8 mouse cellular contexts compared by ENCODE assay signal in genomic region chr10:93275212-93276136, GRCm38 (mm10). TPM values are rescaled to one million over a fixed set of nuclear protein-coding genes. Genes with fewer than 3 reads are reported as not detected.
DNase-seq lines count a peak whose midpoint lies in the region; ATAC-seq and TF ChIP-seq lines count a peak whose summit lies in the region.

No protein-coding gene starts in this region.

- H3K9me3 ChIP-seq in E14TG2a.4 (ENCODE audit: low read length), result no peaks in the 10 kb centered on the region
- H3K9me3 ChIP-seq in forebrain, embryonic 14.5 days (replicated peaks; ENCODE audit: control insufficient read depth, low read length), result no peaks in the 10 kb centered on the region
- no peaks in the 10 kb centered on the region for H3K9me3 ChIP-seq in midbrain, embryonic 16.5 days (replicated peaks; ENCODE audit: control insufficient read depth, low read length, poor library complexity, severe bottlenecking)

- no peak for TF ChIP-seq CTCF in E14TG2a.4 (conservative IDR thresholded peaks at IDR 0.05; ENCODE audit: low read length)

- H3K9ac ChIP-seq in forebrain, embryonic 14.5 days (ENCODE audit: low read length), result peak overlapping the region; percentile 52
- peak overlapping the region; percentile 18 for H3K9ac ChIP-seq in midbrain, embryonic 16.5 days (ENCODE audit: low read depth, low read length)

- DNase-seq in brain, adult 2 months (ENCODE audit: low read depth, low spot score), result peak; percentile 99
- peak; percentile 94 for DNase-seq in forebrain, embryonic 14.5 days (ENCODE audit: low spot score)
- DNase-seq in layer of hippocampus, adult 8-10 months (ENCODE audit: low spot score in 2 of 2), result peak; percentile 91 to 92
- DNase-seq in urinary bladder, postnatal 25 days (ENCODE audit: low spot score), result no peak
- no peak for DNase-seq in spleen, postnatal 14 days (ENCODE audit: low spot score in 2 of 2)
- no peak for DNase-seq in T-cell, adult 2 months (ENCODE audit: low spot score)

- peaks cover 73% of the 10 kb centered on the region for H3K4me1 ChIP-seq in E14TG2a.4 (replicated peaks; ENCODE audit: low read depth, low read length)
- H3K4me1 ChIP-seq in forebrain, embryonic 14.5 days (ENCODE audit: control insufficient read depth, insufficient read depth, low read length), result peaks cover 32% of the 10 kb centered on the region
- H3K4me1 ChIP-seq in midbrain, embryonic 16.5 days (ENCODE audit: control insufficient read depth, insufficient read depth, low read length), result peaks cover 31% of the 10 kb centered on the region

- 14% methylated on average over 25 of the region's 25 CpGs for WGBS in forebrain, embryonic 14.5 days
- 20% methylated on average over 25 of the region's 25 CpGs for WGBS in midbrain, embryonic 16.5 days

- peak; percentile 89 for ATAC-seq in forebrain, embryonic 14.5 days
- peak; percentile 90 for ATAC-seq in midbrain, embryonic 16.5 days

- peak overlapping the region; percentile 51 for H3K4me2 ChIP-seq in forebrain, embryonic 14.5 days (ENCODE audit: low read length)
- H3K4me2 ChIP-seq in midbrain, embryonic 16.5 days (ENCODE audit: low read length), result peak overlapping the region; percentile 63

- peak overlapping the region; percentile 91 for H3K27ac ChIP-seq in forebrain, embryonic 14.5 days (ENCODE audit: low read depth, low read length)
- peak overlapping the region; percentile 71 for H3K27ac ChIP-seq in midbrain, embryonic 16.5 days (ENCODE audit: low read length)

- no peaks in the 10 kb centered on the region for H3K27me3 ChIP-seq in E14TG2a.4 (ENCODE audit: insufficient read depth, low read length)
- H3K27me3 ChIP-seq in forebrain, embryonic 14.5 days (replicated peaks; ENCODE audit: control insufficient read depth, insufficient read depth, low read length), result no peaks in the 10 kb centered on the region
- no peaks in the 10 kb centered on the region for H3K27me3 ChIP-seq in midbrain, embryonic 16.5 days (ENCODE audit: control insufficient read depth, insufficient read depth, low read depth, low read length)

- peak overlapping the region; percentile 63 for H3K4me3 ChIP-seq in E14TG2a.4 (replicated peaks; ENCODE audit: low read length)
- peak overlapping the region; percentile 22 for H3K4me3 ChIP-seq in forebrain, embryonic 14.5 days (ENCODE audit: low read depth, low read length)
- H3K4me3 ChIP-seq in midbrain, embryonic 16.5 days (ENCODE audit: low read depth, low read length), result peak overlapping the region; percentile 42

- H3K36me3 ChIP-seq in E14TG2a.4 (ENCODE audit: insufficient read depth, low read length), result no peaks in the 10 kb centered on the region
- H3K36me3 ChIP-seq in forebrain, embryonic 14.5 days (ENCODE audit: control insufficient read depth, insufficient read depth, low read length), result no peaks in the 10 kb centered on the region
- H3K36me3 ChIP-seq in midbrain, embryonic 16.5 days (ENCODE audit: control insufficient read depth, insufficient read depth, low read length), result no peaks in the 10 kb centered on the region

RNA-seq across cellular contexts. Expression of gene Elk3, which starts 35.5 kb away (rescaled TPM):
- 7.0 and 11.0 TPM in 2 replicates for polyA plus RNA-seq in forebrain, embryonic 14.5 days (2014; fragmentation: Nextera tagmentation; extraction: Ambion mirVana)
- 10 to 100 TPM in 2 of 4 experiments, 1 to 10 TPM in 2; 7.5 to 18.4 (median 12.0) TPM for total RNA-seq in layer of hippocampus, adult 8-10 months (2022)
- polyA plus RNA-seq in midbrain, embryonic 16.5 days (2015; fragmentation: Nextera tagmentation; extraction: Ambion mirVana), result 6.4 and 6.5 TPM in 2 replicates

Comparison
In these comparisons a context has a peak if more than half of its experiments do, and no peak if none do; other contexts are left out.
1. DNase-seq: peak in brain, adult 2 months (single experiment), forebrain, embryonic 14.5 days (single experiment) and layer of hippocampus, adult 8-10 months (2 of 2); none in urinary bladder, postnatal 25 days (single experiment), spleen, postnatal 14 days (0 of 2) and T-cell, adult 2 months (single experiment).
2. Peak in every context shown above with its lines, with median percentiles within 50 percentile points of each other: H3K4me3 ChIP-seq.